Mouse (Mus musculus) olfactory bulb, adult 2 months (tissue): ENCODE results near the gene Myo1h.

Experiments
- CTCF ChIP-seq: fragments of 200-500 bp; IDR thresholded peaks from 2 replicates; pipeline ENCODE4 v1.5.1; 2012; ENCODE audit warnings: low read depth, mild to moderate bottlenecking, low read length, moderate library complexity; ENCODE audit not compliant: insufficient read depth
- POLR2A ChIP-seq: fragments of 200-500 bp; IDR thresholded peaks from 2 replicates; pipeline ENCODE4 v1.6.1; 2012; ENCODE audit warnings: mild to moderate bottlenecking, low read depth, low read length, moderate library complexity; ENCODE audit not compliant: insufficient read depth

DNA sequence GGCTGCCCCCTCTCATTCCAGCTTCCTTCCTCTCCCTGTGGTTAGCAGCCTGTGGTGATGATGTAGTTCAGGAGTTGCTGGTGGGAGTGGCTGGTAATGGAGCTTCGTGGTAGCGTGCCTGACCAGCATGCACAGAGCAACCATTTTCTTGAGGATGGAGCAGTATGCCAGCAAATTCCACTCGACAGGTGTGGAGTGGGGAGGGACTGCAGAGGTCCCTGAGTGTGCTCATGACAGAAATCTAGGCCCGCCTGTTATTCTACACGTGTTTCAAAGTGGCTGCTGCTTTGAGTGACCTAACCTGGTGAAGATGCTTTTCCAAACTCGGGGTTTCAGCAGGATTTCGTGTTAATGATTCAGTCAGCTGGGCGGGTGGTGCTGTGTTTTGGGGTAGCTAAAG lies 95.5 kb downstream of the Myo1h start:
- no peak for TF ChIP-seq POLR2A
- TF ChIP-seq CTCF, result no peak
